Mouse (Mus musculus): Measurements from ENCODE around the gene Cdk5r2. TPM values are rescaled to one million over a fixed set of nuclear protein-coding genes. Genes with fewer than 3 reads are reported as not detected.

The Cdk5r2 gene
- polyA plus RNA-seq, 1 experiment: not detected

- Histone ChIP-seq H3K27ac (ENCODE audit: control insufficient read depth, insufficient read depth, low read depth, low read length, poor library complexity) (no peak overlapping the region), H3K4me1 (ENCODE audit: control insufficient read depth, insufficient read depth, low read length) (no peaks in the 10 kb centered on the region; the same call in 1 of the 2 replicates), H3K4me3 (replicated peaks; ENCODE audit: control insufficient read depth, low read depth, low read length) (no peak overlapping the region)
- TF ChIP-seq POLR2A (IDR thresholded peaks at IDR 0.05; ENCODE audit: borderline replicate concordance, control insufficient read depth, low read depth, low read length) (no peak), CTCF (IDR thresholded peaks at IDR 0.05; ENCODE audit: control insufficient read depth, insufficient read depth, low read length) (no peak)
- 74% methylated on average over 3 of the region's 3 CpGs for WGBS
These were observed 21.5 kb upstream of the Cdk5r2 start for GRCm38 (mm10) chr1:74833255-74833654.

DNA sequence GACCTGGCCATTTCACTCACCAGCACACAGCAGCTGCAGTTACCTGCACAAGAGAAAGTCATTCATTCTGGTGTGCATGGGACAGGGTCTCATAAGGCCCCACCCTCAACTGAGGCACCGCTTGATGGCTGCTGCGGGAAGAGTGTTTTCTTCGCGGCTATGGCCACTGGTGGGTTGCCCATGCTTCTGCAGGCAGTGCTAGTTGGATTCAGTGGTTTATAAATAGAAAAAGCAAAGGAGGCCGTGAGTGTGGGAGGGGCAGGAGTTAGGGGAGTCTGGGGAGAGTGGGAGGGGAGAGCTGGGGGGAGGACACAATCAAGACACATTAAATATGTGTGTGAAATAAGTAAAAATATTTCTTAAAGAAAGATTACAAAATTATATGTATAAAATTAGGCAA is 11.6 kb upstream of the Cdk5r2 start:
- Histone ChIP-seq H3K4me1 (ENCODE audit: control insufficient read depth, insufficient read depth, low read length) (no peaks in the 10 kb centered on the region), H3K27ac (ENCODE audit: control insufficient read depth, insufficient read depth, low read depth, low read length, poor library complexity) (no peak overlapping the region), H3K4me3 (replicated peaks; ENCODE audit: control insufficient read depth, low read depth, low read length) (no peak overlapping the region)
- no peak for TF ChIP-seq POLR2A (IDR thresholded peaks at IDR 0.05; ENCODE audit: borderline replicate concordance, control insufficient read depth, low read depth, low read length)
- TF ChIP-seq CTCF (IDR thresholded peaks at IDR 0.05; ENCODE audit: control insufficient read depth, insufficient read depth, low read length): no peak
- whole genome bisulfite sequencing: 70% methylated on average over 5 of the region's 5 CpGs

DNA sequence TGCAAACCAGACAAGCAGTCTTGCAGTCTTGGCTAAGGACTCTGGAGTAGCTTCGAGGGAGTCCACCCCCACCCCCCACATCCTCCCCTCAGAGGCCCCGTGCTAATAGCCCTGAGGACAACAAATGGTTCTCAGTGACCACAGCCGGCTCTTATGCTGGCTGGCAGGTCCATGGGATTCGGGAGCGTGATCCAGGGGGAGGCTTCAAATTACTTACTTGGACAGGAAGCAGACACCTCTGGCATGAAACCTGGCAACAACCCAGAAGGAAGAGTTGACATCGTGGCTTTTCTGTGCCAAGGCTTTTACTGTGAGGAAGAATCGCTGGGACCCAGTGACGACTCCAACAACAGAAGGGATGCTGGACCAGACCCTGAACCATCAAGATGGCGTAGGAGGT is 8.4 kb upstream of the Cdk5r2 start:
- WGBS: 30% methylated on average over 9 of the region's 9 CpGs
- Histone ChIP-seq H3K27ac (ENCODE audit: control insufficient read depth, insufficient read depth, low read depth, low read length, poor library complexity) (no peak overlapping the region), H3K4me1 (ENCODE audit: control insufficient read depth, insufficient read depth, low read length) (no peaks in the 10 kb centered on the region), H3K4me3 (replicated peaks; ENCODE audit: control insufficient read depth, low read depth, low read length) (no peak overlapping the region)
- no peak for TF ChIP-seq CTCF (IDR thresholded peaks at IDR 0.05; ENCODE audit: control insufficient read depth, insufficient read depth, low read length)
- no peak for TF ChIP-seq POLR2A (IDR thresholded peaks at IDR 0.05; ENCODE audit: borderline replicate concordance, control insufficient read depth, low read depth, low read length)

DNA sequence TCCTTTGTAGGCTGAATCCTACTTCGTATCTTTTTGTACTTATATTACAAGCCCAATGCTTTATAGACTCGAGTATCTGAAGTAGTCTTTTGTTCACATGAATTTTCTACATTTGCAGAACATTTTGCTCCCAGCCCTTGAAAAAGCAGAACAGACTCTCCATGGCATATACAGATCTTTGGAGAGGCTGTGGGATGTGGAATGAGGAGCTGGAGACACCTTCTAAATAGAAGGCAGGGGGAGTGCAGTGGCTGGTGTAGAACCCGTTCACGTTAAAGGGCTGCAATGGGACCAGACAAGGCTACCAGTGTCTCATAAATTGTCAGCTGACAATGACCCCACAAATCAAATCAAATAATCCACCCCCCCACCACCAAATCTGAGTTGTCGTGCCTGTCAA is 5.8 kb upstream of the Cdk5r2 start:
- WGBS: 54% methylated on average over 5 of the region's 5 CpGs
- H3K4me1 ChIP-seq (ENCODE audit: control insufficient read depth, insufficient read depth, low read length): no peaks in the 10 kb centered on the region
- no peak for TF ChIP-seq CTCF (IDR thresholded peaks at IDR 0.05; ENCODE audit: control insufficient read depth, insufficient read depth, low read length)
- TF ChIP-seq POLR2A (IDR thresholded peaks at IDR 0.05; ENCODE audit: borderline replicate concordance, control insufficient read depth, low read depth, low read length): no peak
- no peak overlapping the region for H3K4me3 ChIP-seq (replicated peaks; ENCODE audit: control insufficient read depth, low read depth, low read length)
- H3K27ac ChIP-seq (ENCODE audit: control insufficient read depth, insufficient read depth, low read depth, low read length, poor library complexity): no peak overlapping the region

DNA sequence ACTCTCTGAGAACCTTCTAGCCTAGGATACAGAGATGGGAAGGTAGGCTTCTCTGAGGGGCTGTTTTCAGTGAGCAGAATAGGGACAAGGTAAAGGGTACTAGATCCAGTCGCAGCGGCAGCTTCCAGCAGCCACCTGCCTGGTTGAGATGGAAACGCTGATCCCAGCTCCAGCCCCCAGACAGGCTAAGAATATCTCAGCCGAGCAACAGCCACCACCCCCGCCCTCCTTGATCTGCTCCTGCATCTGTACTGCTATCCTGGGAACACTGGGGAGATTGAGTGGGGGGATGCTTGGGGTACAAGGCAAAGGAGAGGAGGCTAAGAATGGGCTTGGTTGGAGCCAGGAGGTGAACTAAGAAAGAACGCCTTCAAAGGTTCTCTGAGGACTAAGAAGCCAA is 4.5 kb upstream of the Cdk5r2 start:
- 25% methylated on average over 6 of the region's 6 CpGs for WGBS
- Histone ChIP-seq H3K4me1 (ENCODE audit: control insufficient read depth, insufficient read depth, low read length) (no peaks in the 10 kb centered on the region), H3K4me3 (replicated peaks; ENCODE audit: control insufficient read depth, low read depth, low read length) (no peak overlapping the region), H3K27ac (ENCODE audit: control insufficient read depth, insufficient read depth, low read depth, low read length, poor library complexity) (no peak overlapping the region)
- TF ChIP-seq CTCF (IDR thresholded peaks at IDR 0.05; ENCODE audit: control insufficient read depth, insufficient read depth, low read length) (no peak), POLR2A (IDR thresholded peaks at IDR 0.05; ENCODE audit: borderline replicate concordance, control insufficient read depth, low read depth, low read length) (no peak)

DNA sequence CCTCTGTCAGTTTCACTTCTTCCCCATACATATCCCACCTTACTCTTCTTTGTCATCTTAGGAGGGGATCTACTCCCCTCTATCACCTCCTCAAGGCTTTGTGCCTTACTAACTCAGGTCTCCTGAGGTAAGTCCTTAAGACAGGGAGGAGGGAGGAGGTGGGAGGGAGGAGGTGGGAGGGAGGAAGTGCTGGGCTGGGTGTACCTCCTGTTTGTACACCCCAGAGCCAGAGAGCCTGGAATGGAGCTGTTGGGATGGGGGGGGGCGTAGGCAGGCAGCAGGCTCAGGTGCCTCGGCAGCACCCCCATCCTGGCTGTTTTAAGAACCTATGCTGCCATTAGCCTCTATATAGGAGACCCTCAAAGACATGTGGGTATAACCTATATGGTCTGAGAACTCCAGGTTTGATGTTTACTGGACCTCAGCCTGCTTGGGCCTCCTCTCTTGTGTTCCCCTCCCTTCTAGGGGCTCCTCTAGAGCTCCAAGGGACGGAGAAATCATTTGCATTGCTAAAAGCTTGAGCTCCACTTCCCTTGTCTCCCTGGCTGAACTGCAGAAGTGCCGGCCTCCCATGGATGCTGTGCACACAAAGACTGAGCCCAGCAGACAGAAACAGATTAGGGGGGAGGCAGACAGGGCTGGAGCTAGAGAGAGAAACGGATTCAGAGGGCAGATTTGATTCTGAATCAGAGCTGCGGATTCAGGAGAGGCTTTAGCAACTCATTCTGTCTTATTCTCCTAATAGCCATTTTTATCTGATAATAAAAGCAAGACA is 3.5 kb upstream of the Cdk5r2 start:
- H3K4me1 ChIP-seq (ENCODE audit: control insufficient read depth, insufficient read depth, low read length): no peaks in the 10 kb centered on the region
- TF ChIP-seq POLR2A (IDR thresholded peaks at IDR 0.05; ENCODE audit: borderline replicate concordance, control insufficient read depth, low read depth, low read length) (no peak), CTCF (IDR thresholded peaks at IDR 0.05; ENCODE audit: control insufficient read depth, insufficient read depth, low read length) (no peak)
- 16% methylated on average over 6 of the region's 6 CpGs for WGBS

DNA sequence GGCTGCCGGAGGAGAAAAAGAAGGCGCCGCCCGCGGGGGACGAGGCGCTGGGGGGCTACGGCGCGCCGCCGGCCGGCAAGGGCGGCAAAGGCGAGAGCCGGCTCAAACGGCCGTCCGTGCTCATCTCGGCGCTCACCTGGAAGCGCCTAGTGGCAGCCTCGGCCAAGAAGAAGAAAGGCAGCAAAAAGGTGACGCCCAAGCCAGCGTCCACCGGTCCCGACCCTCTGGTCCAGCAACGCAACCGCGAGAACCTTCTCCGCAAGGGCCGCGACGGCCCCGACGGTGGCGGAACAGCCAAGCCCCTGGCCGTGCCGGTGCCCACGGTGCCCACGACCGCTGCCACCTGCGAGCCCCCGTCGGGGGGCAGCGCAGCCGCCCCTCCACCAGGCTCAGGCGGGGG is 422 bp downstream of the Cdk5r2 start:
- TF ChIP-seq POLR2A (IDR thresholded peaks at IDR 0.05; ENCODE audit: borderline replicate concordance, control insufficient read depth, low read depth, low read length): no peak
- no peak for TF ChIP-seq CTCF (IDR thresholded peaks at IDR 0.05; ENCODE audit: control insufficient read depth, insufficient read depth, low read length)
- Histone ChIP-seq H3K27ac (ENCODE audit: control insufficient read depth, insufficient read depth, low read depth, low read length, poor library complexity) (no peak overlapping the region), H3K4me1 (ENCODE audit: control insufficient read depth, insufficient read depth, low read length) (no peaks in the 10 kb centered on the region), H3K4me3 (replicated peaks; ENCODE audit: control insufficient read depth, low read depth, low read length) (no peak overlapping the region)
- WGBS: 3% methylated on average over 48 of the region's 48 CpGs

More for the DNA sequence above, 3.5 kb upstream of the Cdk5r2 start:
- Histone ChIP-seq H3K4me3 (replicated peaks; ENCODE audit: control insufficient read depth, low read depth, low read length) (no peak overlapping the region), H3K27ac (ENCODE audit: control insufficient read depth, insufficient read depth, low read depth, low read length, poor library complexity) (no peak overlapping the region)

- no peak overlapping the region; the same call in 1 of the 2 replicates for H3K27ac ChIP-seq (ENCODE audit: control insufficient read depth, insufficient read depth, low read depth, low read length, poor library complexity)
- no peaks in the 10 kb centered on the region for H3K4me1 ChIP-seq (ENCODE audit: control insufficient read depth, insufficient read depth, low read length)
- TF ChIP-seq CTCF (IDR thresholded peaks at IDR 0.05; ENCODE audit: control insufficient read depth, insufficient read depth, low read length) (no peak), POLR2A (IDR thresholded peaks at IDR 0.05; ENCODE audit: borderline replicate concordance, control insufficient read depth, low read depth, low read length) (no peak)
- WGBS: 4% methylated on average over 71 of the region's 74 CpGs
- H3K4me3 ChIP-seq (replicated peaks; ENCODE audit: control insufficient read depth, low read depth, low read length): no peak overlapping the region
These were observed 1.1 kb downstream of the Cdk5r2 start for GRCm38 (mm10) chr1:74855651-74856438.

All from bone marrow, adult 2 months (tissue).